Mouse (Mus musculus): Measurements from ENCODE around the gene Atg2a. TPM values are rescaled to one million over a fixed set of nuclear protein-coding genes. Genes with fewer than 3 reads are reported as not detected.
A peak's percentile ranks its signal among the peaks of the same experiment; 100 is the strongest.

Atg2a gene
- polyA plus RNA-seq, 1 experiment: 27.4 TPM

DNA sequence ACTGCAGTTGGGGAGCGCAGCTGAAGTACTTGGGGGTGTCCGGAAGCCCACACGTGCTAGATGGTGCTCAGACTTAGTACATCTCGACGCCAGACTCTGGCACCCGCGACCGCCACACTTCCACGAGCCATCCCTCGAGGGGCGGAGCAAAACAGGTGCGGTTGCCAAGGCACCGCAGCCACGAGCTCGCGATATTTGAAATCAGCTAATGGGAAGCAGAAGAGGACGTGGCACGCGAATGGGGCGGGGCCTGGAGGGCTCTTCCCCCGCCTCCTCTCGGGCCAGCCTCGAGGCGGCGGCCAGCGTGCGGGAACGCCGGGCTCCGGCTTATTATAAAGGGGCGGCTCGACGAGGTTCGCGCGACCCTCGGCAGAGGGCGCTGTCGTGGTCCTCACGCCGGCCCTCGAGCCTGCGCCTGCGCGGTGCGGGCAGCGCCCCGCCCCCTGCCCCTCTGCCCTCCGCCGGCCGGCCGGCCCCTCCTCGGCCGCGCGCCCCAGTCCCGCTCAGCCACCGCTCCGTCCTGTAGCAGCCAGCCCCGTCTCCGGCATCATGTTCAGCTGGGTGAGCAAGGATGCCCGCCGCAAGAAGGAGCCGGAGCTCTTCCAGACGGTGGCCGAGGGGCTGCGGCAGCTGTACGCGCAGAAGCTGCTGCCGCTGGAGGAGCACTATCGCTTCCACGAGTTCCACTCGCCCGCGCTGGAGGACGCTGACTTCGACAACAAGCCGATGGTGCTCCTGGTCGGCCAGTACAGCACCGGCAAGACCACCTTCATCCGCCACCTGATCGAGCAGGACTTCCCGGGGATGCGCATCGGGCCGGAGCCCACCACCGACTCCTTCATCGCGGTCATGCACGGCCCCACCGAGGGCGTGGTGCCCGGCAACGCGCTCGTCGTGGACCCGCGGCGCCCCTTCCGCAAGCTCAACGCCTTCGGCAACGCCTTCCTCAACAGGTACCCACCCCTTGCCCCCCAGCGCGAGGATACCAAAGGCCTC lies 35.3 kb downstream of the Atg2a start, which contains the start of gene Ehd1:
Gene Ehd1, plus strand, starts transcription at position 300 of the 996 bp plus-strand sequence.
- H3K4me3 ChIP-seq (ENCODE audit: insufficient read depth, low read depth, low read length): peak within 1 kb of the TSS; percentile 90
- peaks cover 46% of the 10 kb centered on the region for H3K4me1 ChIP-seq (ENCODE audit: control insufficient read depth, insufficient read depth, low read length)

DNA sequence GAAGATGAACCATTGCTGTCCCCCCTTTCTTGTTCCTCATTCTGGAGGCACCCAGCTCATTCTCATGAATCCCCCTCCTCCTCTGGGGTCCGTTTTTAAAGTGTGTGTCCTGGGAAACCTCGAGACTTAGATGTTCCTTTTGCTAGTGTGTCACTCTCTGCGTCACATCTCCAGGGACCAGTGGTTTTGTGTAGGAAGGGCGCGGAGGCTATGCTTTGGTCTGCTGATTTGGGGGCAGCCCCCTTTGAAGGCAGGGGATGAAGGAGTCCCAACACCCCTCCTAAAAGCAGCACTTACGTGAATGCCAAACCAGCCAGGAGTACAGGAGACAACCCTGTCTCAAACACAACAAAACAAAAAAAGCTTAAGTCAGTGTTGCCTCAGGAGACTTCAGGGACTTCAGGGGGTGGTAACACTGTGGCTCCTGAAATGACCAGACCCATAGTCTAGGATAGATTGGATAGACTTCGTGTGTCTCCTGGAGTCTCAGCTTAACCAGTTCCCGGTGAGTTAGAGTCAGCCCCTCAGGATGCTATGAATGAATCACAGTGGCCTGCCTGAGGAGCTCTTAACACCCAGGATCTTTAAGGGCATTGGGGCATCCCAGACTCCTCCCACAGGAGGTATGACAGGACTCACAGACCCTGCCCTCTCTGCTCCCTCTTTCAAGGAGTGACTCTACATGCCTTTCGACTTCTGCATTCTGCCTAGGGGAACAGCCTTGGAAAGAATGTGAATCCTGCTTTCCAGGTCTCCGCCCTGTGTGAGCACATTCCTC lies 36.4 kb downstream of the Atg2a start:
- Histone ChIP-seq H3K4me3 (ENCODE audit: insufficient read depth, low read depth, low read length) (peak overlapping the region; percentile 90), H3K27ac (ENCODE audit: insufficient read depth, low read depth, low read length) (peak overlapping the region; percentile 73), H3K27me3 (replicated peaks; ENCODE audit: control insufficient read depth, insufficient read depth, low read length) (no peaks in the 10 kb centered on the region), H3K4me1 (ENCODE audit: control insufficient read depth, insufficient read depth, low read length) (peaks cover 46% of the 10 kb centered on the region), H3K36me3 (ENCODE audit: control insufficient read depth, insufficient read depth, low read length) (no peaks in the 10 kb centered on the region; the same call in 1 of the 2 replicates)
- no peak for TF ChIP-seq CTCF (conservative IDR thresholded peaks at IDR 0.05; ENCODE audit: insufficient read depth, insufficient read length, low read depth, low read length)
- TF ChIP-seq POLR2A (IDR thresholded peaks at IDR 0.05; ENCODE audit: low read depth, low read length): peak; percentile 50
- DNase-seq: peak; percentile 95
- 3% methylated on average over 10 of the region's 10 CpGs for WGBS

More for the DNA sequence above, 35.3 kb downstream of the Atg2a start, which contains the start of gene Ehd1:
- under 1% methylated on average over 104 of the region's 106 CpGs for WGBS
- TF ChIP-seq POLR2A (IDR thresholded peaks at IDR 0.05; ENCODE audit: low read depth, low read length): peak; percentile 61
- TF ChIP-seq CTCF (conservative IDR thresholded peaks at IDR 0.05; ENCODE audit: insufficient read depth, insufficient read length, low read depth, low read length): peak; percentile 70
- Histone ChIP-seq H3K27ac (ENCODE audit: insufficient read depth, low read depth, low read length) (peak within 1 kb of the TSS; percentile 73), H3K27me3 (replicated peaks; ENCODE audit: control insufficient read depth, insufficient read depth, low read length) (no peaks in the 10 kb centered on the region), H3K36me3 (ENCODE audit: control insufficient read depth, insufficient read depth, low read length) (no peaks in the 10 kb centered on the region)
- peak; percentile 99 for DNase-seq

DNA sequence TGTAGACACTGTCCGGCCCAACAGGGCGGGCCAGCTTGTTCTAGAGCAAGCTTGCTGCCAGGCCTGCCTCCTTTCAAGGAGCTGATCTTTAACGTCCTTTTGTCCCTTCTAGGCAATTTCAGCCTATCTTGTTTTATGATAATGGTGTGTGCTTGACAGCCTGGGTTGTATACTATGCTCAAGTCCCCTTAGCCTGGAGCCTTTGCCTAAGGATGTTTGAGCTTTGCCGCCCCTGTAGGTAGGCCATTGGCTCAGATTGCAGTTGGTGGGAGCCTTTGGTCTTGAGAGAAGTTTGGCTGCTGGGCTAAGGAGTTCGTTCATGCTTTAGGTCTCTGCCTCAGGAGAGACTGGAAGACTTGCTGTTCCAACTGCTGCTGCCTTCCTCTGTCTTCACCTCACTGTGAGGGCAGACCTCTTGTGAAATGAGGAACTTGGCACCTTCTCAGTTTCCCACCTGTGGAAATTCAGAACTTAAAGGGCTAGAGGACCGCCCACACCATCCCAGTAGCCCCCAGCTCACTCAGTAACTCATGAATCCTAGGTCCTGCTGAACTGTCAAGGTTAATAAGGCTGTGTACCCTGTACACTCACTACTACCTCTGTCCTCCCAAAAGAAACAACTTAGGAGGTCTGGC lies 37.1 kb downstream of the Atg2a start:
- Histone ChIP-seq H3K27ac (ENCODE audit: insufficient read depth, low read depth, low read length) (peak overlapping the region; percentile 69), H3K4me1 (ENCODE audit: control insufficient read depth, insufficient read depth, low read length) (peaks cover 46% of the 10 kb centered on the region), H3K4me3 (ENCODE audit: insufficient read depth, low read depth, low read length) (peak overlapping the region; percentile 90), H3K27me3 (replicated peaks; ENCODE audit: control insufficient read depth, insufficient read depth, low read length) (no peaks in the 10 kb centered on the region), H3K36me3 (ENCODE audit: control insufficient read depth, insufficient read depth, low read length) (no peaks in the 10 kb centered on the region; the same call in 1 of the 2 replicates)
- TF ChIP-seq CTCF (conservative IDR thresholded peaks at IDR 0.05; ENCODE audit: insufficient read depth, insufficient read length, low read depth, low read length): no peak
- 11% methylated on average over 6 of the region's 6 CpGs for WGBS
- no peak for DNase-seq

DNA sequence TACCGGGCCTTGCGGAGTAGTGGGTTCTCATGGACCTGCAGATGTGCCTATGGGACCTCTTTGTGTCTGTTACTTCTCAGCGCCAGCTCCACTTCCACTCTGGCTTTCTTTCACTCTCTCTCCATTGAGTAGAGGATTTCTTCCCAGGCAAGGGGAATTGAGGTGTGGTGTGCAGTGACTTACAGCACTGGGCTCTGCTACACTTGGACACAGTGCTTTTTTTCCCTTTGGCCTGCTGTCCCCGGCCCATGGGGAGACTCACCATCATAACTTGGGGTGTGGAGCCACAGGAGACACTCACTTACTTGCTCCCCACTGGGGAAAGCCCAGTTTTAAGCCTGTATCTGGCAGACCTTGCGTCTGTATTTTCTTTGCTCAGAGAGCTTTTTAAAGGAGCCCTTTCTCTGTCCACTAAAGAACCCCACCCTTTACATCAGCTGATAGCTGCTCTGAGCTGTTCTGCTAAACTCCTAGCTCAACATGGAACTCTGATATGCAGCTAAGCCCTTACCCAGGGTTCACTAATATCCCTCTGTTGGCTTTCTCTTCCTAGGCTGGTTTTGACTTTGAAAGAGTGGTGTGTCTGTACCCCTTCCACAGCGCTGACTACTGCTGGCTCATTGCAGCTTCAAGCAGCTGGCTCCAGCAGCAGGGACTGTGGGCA lies 38.1 kb downstream of the Atg2a start:
- H3K27me3 ChIP-seq (replicated peaks; ENCODE audit: control insufficient read depth, insufficient read depth, low read length): no peaks in the 10 kb centered on the region
- 68% methylated on average over 6 of the region's 6 CpGs for WGBS
- no peak for TF ChIP-seq CTCF (conservative IDR thresholded peaks at IDR 0.05; ENCODE audit: insufficient read depth, insufficient read length, low read depth, low read length)
- no peak for TF ChIP-seq POLR2A (IDR thresholded peaks at IDR 0.05; ENCODE audit: low read depth, low read length)
- H3K4me1 ChIP-seq (ENCODE audit: control insufficient read depth, insufficient read depth, low read length): peaks cover 46% of the 10 kb centered on the region
- DNase-seq: no peak
- peak overlapping the region; percentile 69; the same call in 1 of the 2 replicates for H3K27ac ChIP-seq (ENCODE audit: insufficient read depth, low read depth, low read length)
- H3K4me3 ChIP-seq (ENCODE audit: insufficient read depth, low read depth, low read length): no peak overlapping the region
- H3K36me3 ChIP-seq (ENCODE audit: control insufficient read depth, insufficient read depth, low read length): no peaks in the 10 kb centered on the region; the same call in 1 of the 2 replicates

DNA sequence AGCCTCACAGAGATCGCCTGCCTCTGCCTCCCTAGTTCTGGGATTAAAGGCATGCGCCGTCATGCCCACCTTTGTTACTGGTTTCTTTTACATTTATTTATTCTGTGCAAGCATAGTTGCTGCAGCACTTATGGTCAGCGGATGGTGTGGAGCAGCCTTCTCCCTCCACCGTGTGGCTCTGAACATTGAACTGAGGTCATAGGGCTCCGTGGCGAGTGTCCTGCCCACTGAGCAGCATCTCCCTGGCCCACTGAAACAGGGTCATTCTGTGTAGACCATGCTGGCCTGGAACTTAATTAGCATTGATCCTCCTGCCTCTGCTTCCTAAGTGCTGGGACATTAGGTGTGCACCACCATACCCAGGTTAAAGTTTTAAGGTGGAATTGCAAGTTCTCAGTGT lies 39.1 kb downstream of the Atg2a start:
- Histone ChIP-seq H3K27ac (ENCODE audit: insufficient read depth, low read depth, low read length) (peak overlapping the region; percentile 26; the same call in 1 of the 2 replicates), H3K27me3 (replicated peaks; ENCODE audit: control insufficient read depth, insufficient read depth, low read length) (no peaks in the 10 kb centered on the region), H3K36me3 (ENCODE audit: control insufficient read depth, insufficient read depth, low read length) (no peaks in the 10 kb centered on the region; the same call in 1 of the 2 replicates), H3K4me1 (ENCODE audit: control insufficient read depth, insufficient read depth, low read length) (peaks cover 46% of the 10 kb centered on the region), H3K4me3 (ENCODE audit: insufficient read depth, low read depth, low read length) (no peak overlapping the region)
- WGBS: 58% methylated on average over 7 of the region's 7 CpGs
- TF ChIP-seq CTCF (conservative IDR thresholded peaks at IDR 0.05; ENCODE audit: insufficient read depth, insufficient read length, low read depth, low read length) (no peak), POLR2A (IDR thresholded peaks at IDR 0.05; ENCODE audit: low read depth, low read length) (no peak)
- DNase-seq: peak; percentile 79

All from kidney, adult 2 months (tissue).